Mouse (Mus musculus): ENCODE data around the gene Adh5.
A peak's percentile ranks its signal among the peaks of the same experiment; 100 is the strongest.
"Not testable (repeated sequence)": the region's sequence is repeated elsewhere in the genome, so short reads cannot be mapped to it uniquely, and the experiment has no call there.

Gene Adh5

GRCm38 (mm10) chr3:138460260-138460659 is 17.4 kb downstream of the Adh5 start:
- peak; percentile 21 for DNase-seq (ENCODE audit: low spot score)

DNA sequence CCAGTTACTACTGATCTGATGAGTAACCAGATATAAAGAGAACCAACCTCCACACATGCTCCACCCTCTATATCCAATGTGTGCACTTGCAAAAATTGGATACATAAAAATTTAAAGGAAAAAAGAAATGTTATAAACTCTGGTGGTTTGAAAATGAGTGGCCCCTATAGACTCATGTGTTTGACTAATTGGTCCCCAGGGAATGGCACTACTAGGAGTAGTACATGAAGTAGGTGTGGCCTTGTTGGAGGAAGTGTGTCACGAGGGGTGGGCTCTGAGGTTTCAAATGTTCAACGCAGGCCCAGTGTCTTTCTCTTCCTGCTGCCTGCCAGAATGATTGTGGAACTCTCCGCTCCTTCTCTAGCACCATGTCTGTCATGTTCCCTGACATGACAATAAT is 18.9 kb downstream of the Adh5 start:
- no peak for DNase-seq (ENCODE audit: low spot score)

DNA sequence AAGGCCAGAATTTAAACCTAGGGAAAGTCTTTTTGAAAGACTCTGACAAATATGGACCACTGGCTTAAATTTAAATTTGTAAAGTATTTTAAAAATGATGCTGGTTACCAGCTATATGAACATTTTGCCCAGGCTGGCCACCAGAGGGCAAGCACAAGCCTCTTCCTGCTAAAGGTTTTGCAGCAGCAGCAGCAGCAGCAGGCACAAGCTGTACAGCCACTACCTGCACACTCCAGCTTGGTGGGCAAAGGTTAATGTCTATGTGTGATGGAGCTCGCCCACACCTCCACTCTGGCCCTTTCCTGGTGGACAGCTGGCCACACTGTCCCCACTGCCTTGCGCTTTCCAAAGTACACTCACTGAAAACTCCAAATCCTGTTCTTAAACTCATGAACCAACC is 20.2 kb downstream of the Adh5 start:
- peak; percentile 52 for DNase-seq (ENCODE audit: low spot score)

DNA sequence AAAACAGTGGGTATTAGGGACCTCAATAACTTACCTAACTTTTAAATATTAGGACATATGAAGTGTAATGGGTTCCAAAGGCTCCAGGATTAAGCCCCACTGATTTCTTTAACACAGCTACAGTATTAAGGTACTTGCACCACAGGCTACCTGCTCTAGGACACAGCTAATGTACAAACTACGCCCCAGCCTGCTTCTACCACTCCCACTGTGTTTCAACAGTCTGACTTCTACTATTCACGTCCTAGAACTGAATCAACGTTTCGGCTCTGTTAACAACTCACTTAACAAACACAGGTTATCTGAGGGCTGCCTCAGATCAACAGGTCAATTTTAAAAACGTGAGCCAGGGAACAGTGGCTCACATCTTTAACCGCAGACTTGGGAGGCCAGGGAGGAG is 20.9 kb downstream of the Adh5 start:
- no peak for DNase-seq (ENCODE audit: low spot score)

GRCm38 (mm10) chr3:138464573-138465147 is 21.8 kb downstream of the Adh5 start:
- DNase-seq (ENCODE audit: low spot score), result no peak

GRCm38 (mm10) chr3:138466656-138467055 is 23.8 kb downstream of the Adh5 start:
- DNase-seq (ENCODE audit: low spot score), result not testable (repeated sequence)

- no peak for DNase-seq (ENCODE audit: low spot score)
These were observed 28.2 kb downstream of the Adh5 start for GRCm38 (mm10) chr3:138471066-138471465.

GRCm38 (mm10) chr3:138479489-138479888 is 36.6 kb downstream of the Adh5 start:
- DNase-seq (ENCODE audit: low spot score), result no peak

DNA sequence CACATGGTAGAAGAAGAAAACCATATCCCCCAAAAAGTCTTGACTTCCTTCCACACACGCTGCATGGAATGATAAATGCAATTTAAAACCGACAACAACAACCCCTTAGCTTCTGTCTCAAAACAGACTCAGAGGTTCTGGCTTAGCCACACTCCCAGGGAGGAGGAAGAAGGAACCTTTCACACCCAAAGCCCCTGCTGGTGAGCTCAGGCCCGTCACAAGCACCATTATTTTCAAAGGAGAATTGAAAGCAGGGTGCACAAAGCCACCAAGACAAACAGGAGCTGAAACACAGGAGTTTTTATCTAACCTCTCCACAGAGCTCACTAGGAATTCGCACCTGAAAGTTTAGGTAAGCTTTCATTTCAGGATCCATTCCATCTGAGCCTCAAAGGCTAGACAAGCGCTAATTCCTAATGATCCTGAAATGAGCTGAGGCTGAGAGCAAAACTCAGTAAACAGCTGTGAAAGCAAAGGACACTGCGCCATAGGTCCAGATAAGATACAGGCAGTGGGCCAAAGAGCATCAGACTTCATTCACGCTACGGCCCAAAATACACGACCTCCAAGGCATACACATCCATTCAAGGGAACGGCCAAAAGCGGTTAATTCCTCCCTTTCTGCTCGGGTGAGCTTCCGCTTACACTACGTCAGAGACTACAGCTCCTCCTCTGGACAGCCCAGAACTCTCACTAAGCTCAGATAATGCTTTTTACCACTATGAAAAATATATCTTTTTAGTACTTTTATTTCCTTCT is 38.8 kb downstream of the Adh5 start:
- DNase-seq (ENCODE audit: low spot score), result no peak

GRCm38 (mm10) chr3:138483240-138483639 is 40.3 kb downstream of the Adh5 start:
- DNase-seq (ENCODE audit: low spot score), result no peak

DNA sequence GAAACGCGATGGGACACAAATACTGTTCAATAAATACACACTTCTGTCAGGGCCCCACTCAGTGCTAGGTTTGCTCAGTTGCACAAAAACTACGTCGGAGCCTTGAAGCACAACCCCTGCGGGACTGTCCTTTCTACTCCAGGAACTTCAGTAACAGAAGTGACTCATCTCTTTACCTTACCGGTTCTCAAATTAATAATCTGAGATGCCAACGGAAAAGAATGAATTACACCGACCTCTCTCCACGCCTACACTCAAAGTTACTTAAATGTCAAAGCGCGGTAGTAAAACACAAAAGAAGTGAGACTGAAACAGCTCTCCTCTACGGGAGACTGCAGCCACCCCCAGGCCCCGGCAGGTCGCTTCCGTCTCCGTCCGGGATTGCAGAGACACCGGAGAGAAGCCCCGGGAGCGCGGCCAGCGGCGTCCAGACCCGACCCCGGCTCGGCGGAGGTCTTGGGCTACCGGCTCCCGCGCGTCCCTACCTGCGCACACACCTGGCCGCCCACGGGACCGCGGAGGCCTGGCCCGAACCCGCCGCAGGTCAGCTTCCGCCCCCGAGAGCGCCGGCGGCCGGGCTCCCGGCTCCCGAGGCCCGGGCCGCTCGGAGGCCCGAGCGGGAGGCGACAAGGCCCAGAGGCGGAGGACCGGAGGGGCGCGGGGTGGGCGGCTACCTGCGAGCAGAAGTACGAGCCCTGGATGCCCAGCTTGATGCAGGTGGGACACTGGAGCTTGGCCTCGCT is 45.9 kb downstream of the Adh5 start:
- DNase-seq (ENCODE audit: low spot score), result peak; percentile 36

DNA sequence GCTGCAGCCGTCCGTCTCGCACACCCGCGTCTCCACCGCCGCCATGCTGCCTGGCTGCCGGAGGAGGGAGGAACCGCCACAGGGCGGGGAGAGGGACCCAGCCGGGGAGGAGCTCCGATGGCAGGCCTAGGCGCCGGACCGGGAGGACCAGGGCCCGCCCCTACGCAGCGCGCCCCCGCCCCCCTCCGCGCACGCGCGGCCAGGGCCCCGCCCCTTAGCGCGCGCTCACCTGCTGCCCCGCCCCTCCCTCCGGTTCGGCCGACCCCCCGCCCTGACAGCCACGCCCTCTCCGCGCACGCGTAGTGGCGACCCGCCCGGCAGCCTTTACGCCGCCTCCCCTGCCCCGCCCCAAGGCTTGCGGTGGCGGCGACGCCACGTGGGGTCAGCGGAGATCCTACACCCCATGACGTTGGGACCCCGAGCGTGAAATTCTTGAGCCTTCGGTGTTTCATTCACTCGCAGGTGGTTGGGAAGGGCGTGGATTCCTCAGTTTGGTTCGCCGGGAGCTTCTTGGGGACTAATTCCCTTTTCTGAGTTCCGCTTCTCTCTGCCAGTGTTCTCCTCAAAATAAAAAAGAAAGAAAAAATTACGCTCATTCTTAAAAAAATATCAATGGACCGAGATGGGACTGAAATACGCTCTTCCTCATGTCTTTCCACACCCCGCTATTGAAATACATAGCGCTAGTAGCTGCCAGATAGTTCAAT is 46.6 kb downstream of the Adh5 start, which contains the start of gene Metap1:
TSS of gene Metap1 (minus strand) at position 189 of the 707 bp plus-strand sequence.
- DNase-seq (ENCODE audit: low spot score), result peak; percentile 95

DNA sequence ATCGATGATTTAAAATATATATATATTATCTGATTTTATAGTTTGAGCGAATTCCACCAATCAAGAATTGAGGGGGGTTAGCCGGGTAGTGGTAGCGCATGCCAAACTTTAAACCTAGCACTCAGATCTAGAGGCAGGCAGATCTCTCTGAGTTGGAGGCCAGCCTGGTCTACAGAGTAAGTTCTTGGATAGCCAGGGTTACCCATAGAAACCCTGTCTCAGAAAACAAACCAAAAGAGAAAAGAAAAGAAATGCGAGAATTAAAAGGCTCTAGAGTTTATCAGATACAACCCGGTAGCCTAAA is 47.1 kb downstream of the Adh5 start:
- no peak for DNase-seq (ENCODE audit: low spot score)

- no peak for DNase-seq (ENCODE audit: low spot score)
These were observed 50.8 kb downstream of the Adh5 start for GRCm38 (mm10) chr3:138493668-138494067.

GRCm38 (mm10) chr3:138494565-138494964 is 51.7 kb downstream of the Adh5 start:
- no peak for DNase-seq (ENCODE audit: low spot score)

- no peak for DNase-seq (ENCODE audit: low spot score)
These were observed 52.6 kb downstream of the Adh5 start for GRCm38 (mm10) chr3:138495166-138496145.

DNA sequence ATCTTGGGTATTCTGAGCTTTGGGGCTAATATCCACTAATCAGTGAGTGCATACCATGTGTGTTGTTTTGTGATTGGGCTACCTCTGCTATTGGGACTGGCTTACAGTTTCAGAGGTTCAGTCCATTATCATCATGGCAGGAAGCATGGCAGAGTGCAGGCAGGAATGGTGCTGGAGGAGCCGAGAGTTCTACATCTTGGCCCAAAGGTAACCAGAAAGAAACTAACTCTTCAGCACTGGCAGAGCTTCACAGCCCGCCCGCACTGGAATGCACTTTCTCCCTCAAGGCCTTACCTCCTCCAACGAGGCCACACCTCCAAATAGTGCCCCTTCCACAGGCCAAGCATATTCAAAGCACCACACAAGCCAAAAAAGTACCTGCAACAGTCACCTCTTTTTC is 55.8 kb downstream of the Adh5 start:
- DNase-seq (ENCODE audit: low spot score), result no peak

- DNase-seq (ENCODE audit: low spot score), result peak; percentile 89
These were observed 57.2 kb downstream of the Adh5 start for GRCm38 (mm10) chr3:138499854-138500740.

DNA sequence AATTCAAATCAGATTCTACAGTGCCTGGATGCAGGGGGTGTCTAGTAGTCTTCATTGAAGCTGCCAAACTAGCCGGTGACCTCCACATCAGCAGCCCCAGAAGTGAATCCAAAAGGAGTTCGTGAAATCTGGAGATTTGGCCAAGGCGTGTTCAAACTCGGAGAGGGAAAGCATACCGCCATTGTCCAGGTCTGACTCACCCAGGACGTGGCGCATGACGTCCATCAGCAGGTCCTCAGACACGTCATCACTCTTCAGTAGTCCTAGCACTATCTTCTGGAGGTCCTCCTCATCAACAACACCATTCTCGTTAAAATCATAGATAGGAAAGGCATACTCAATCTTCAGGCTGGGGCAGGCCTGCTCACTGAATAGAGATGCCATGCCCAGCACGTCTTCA is 60.9 kb downstream of the Adh5 start:
- no peak for DNase-seq (ENCODE audit: low spot score)
